Mouse (Mus musculus) CH12.LX (cell line): ENCODE results near the gene Clca2. TPM values are rescaled to one million over a fixed set of nuclear protein-coding genes. Genes with fewer than 3 reads are reported as not detected.
A peak's percentile ranks its signal among the peaks of the same experiment; 100 is the strongest.

Experiments used
- DNase-seq: peaks from one replicate; pipeline ENCODE4 v3.0.0-alpha.2; 2013; ENCODE audit errors: extremely low read depth
- H3K27ac ChIP-seq: 2 replicates; pipeline ENCODE4 v1.5.1; 2012; ENCODE audit warnings: low read depth, mild to moderate bottlenecking, control low read depth, moderate library complexity; ENCODE audit not compliant: insufficient read depth
- H3K27me3 ChIP-seq: replicated peaks from 2 replicates; pipeline ENCODE3; 2012; ENCODE audit warnings: inconsistent platforms
- H3K36me3 ChIP-seq, 2 experiments: replicated peaks in 1 of 2; 2 replicates each; pipeline versions ENCODE3 to v1.6.1; 2012; ENCODE audit warnings: inconsistent platforms in 1 of 2, low read length in 1 of 2, mild to moderate bottlenecking in 1 of 2, mixed read lengths in 1 of 2, moderate library complexity in 1 of 2; ENCODE audit not compliant: control insufficient read depth in 1 of 2, insufficient read depth in 1 of 2
- H3K4me1 ChIP-seq, 2 experiments: 2 replicates each; pipeline ENCODE4 v1.6.1; 2012; ENCODE audit warnings: inconsistent platforms in 1 of 2, moderate library complexity in 1 of 2; ENCODE audit not compliant: insufficient read depth in 2 of 2, control insufficient read depth in 1 of 2
- H3K4me2 ChIP-seq: 2 replicates; pipeline ENCODE4 v1.6.1; 2012; ENCODE audit warnings: low read depth, mild to moderate bottlenecking, control low read depth; ENCODE audit not compliant: poor library complexity, insufficient read depth, severe bottlenecking
- H3K4me3 ChIP-seq, 3 experiments: fragments of 150-350 bp in 1 of 3; sonication (generic) in 1 of 3; replicated peaks in 1 of 3; 2 replicates each; pipeline versions ENCODE3 to v1.5.1; 2011 to 2012; ENCODE audit warnings: low read depth in 2 of 3, low read length in 2 of 3, mild to moderate bottlenecking in 2 of 3, moderate library complexity in 2 of 3, control low read depth in 1 of 3, improper control_type of control experiment in 1 of 3, inconsistent platforms in 1 of 3, mixed read lengths in 1 of 3; ENCODE audit not compliant: poor library complexity in 1 of 3
- H3K79me2 ChIP-seq: replicated peaks from 2 replicates; pipeline ENCODE4 v1.6.1; 2012; ENCODE audit warnings: mild to moderate bottlenecking, moderate library complexity; ENCODE audit not compliant: control insufficient read depth, poor library complexity, insufficient read depth, severe bottlenecking; ENCODE audit errors: extremely low read depth
- H3K9ac ChIP-seq: 2 replicates; pipeline ENCODE4 v1.6.1; 2012; ENCODE audit warnings: low read depth, mild to moderate bottlenecking, control low read depth, moderate library complexity; ENCODE audit not compliant: insufficient read depth
- H3K9me3 ChIP-seq: replicated peaks from 2 replicates; pipeline ENCODE3; 2012; ENCODE audit warnings: low read length, inconsistent platforms, mixed read lengths
- BHLHE40 ChIP-seq: IDR thresholded peaks from 2 replicates; pipeline ENCODE4 v1.6.1; 2011; ENCODE audit warnings: mild to moderate bottlenecking, low read depth, low read length, improper control_type of control experiment
- CHD1 ChIP-seq: IDR thresholded peaks from 2 replicates; pipeline ENCODE4 v1.6.1; 2012; ENCODE audit warnings: low read depth, low read length, improper control_type of control experiment, inconsistent platforms
- CTCF ChIP-seq, 2 experiments: IDR thresholded peaks in 1 of 2; conservative IDR thresholded peaks in 1 of 2; 2 replicates each; pipeline ENCODE4 v1.5.1; 2011 to 2012; ENCODE audit warnings: low read depth in 2 of 2, low read length in 2 of 2, improper control_type of control experiment in 1 of 2, inconsistent platforms in 1 of 2, mild to moderate bottlenecking in 1 of 2, moderate library complexity in 1 of 2
- E2F4 ChIP-seq: IDR thresholded peaks from 2 replicates; pipeline ENCODE4 v1.6.1; 2011; ENCODE audit warnings: low read depth, low read length, improper control_type of control experiment; ENCODE audit not compliant: insufficient replicate concordance
- ELF1 ChIP-seq: IDR thresholded peaks from 2 replicates; pipeline ENCODE4 v1.6.1; 2014; ENCODE audit warnings: low read depth, mild to moderate bottlenecking, inconsistent platforms, low read length, improper control_type of control experiment
- EP300 ChIP-seq: IDR thresholded peaks from 2 replicates; pipeline ENCODE4 v1.6.1; 2011; ENCODE audit warnings: low read length, improper control_type of control experiment
- ETS1 ChIP-seq: conservative IDR thresholded peaks from 2 replicates; pipeline ENCODE4 v1.6.1; 2012; ENCODE audit warnings: low read depth, mild to moderate bottlenecking, inconsistent platforms, low read length, improper control_type of control experiment, moderate library complexity
- GABPA ChIP-seq: IDR thresholded peaks from 2 replicates; pipeline ENCODE4 v1.6.1; 2012; ENCODE audit warnings: low read depth, low read length, improper control_type of control experiment, inconsistent platforms; ENCODE audit not compliant: insufficient replicate concordance
- HCFC1 ChIP-seq: IDR thresholded peaks from 2 replicates; pipeline ENCODE4 v1.6.1; 2012; ENCODE audit warnings: low read depth, mild to moderate bottlenecking, inconsistent platforms, low read length, improper control_type of control experiment
- IRF4 ChIP-seq: IDR thresholded peaks from 2 replicates; pipeline ENCODE4 v1.6.1; 2014; ENCODE audit warnings: low read depth, mild to moderate bottlenecking, inconsistent platforms, low read length, improper control_type of control experiment
- JUN ChIP-seq: IDR thresholded peaks from 2 replicates; pipeline ENCODE4 v1.6.1; 2011; ENCODE audit warnings: low read depth, mild to moderate bottlenecking, low read length, improper control_type of control experiment, moderate library complexity; ENCODE audit not compliant: insufficient read depth
- JUND ChIP-seq: conservative IDR thresholded peaks from 2 replicates; pipeline ENCODE4 v1.6.1; 2011; ENCODE audit warnings: low read depth, low read length, improper control_type of control experiment
- KAT2A ChIP-seq: IDR thresholded peaks from 2 replicates; pipeline ENCODE4 v1.6.1; 2012; ENCODE audit warnings: low read length, improper control_type of control experiment, inconsistent platforms; ENCODE audit not compliant: insufficient replicate concordance
- MAFK ChIP-seq: IDR thresholded peaks from 2 replicates; pipeline ENCODE4 v1.6.1; 2011; ENCODE audit warnings: low read length, improper control_type of control experiment; ENCODE audit not compliant: insufficient replicate concordance
- MAX ChIP-seq: IDR thresholded peaks from 2 replicates; pipeline ENCODE4 v1.6.1; 2011; ENCODE audit warnings: low read length, improper control_type of control experiment
- MAZ ChIP-seq: IDR thresholded peaks from 2 replicates; pipeline ENCODE4 v1.6.1; 2012; ENCODE audit warnings: low read depth, mild to moderate bottlenecking, inconsistent platforms, low read length, improper control_type of control experiment, moderate library complexity
- MEF2A ChIP-seq: IDR thresholded peaks from 2 replicates; pipeline ENCODE4 v1.6.1; 2014; ENCODE audit warnings: low read depth, mild to moderate bottlenecking, inconsistent platforms, low read length, improper control_type of control experiment, borderline replicate concordance
- MXI1 ChIP-seq: IDR thresholded peaks from 2 replicates; pipeline ENCODE4 v1.6.1; 2011; ENCODE audit warnings: mild to moderate bottlenecking, low read depth, low read length, improper control_type of control experiment
- NELFE ChIP-seq: IDR thresholded peaks from 2 replicates; pipeline ENCODE4 v1.6.1; 2011; ENCODE audit warnings: low read depth, low read length, improper control_type of control experiment
- NRF1 ChIP-seq: IDR thresholded peaks from 2 replicates; pipeline ENCODE4 v1.6.1; 2014; ENCODE audit warnings: low read depth, mild to moderate bottlenecking, inconsistent platforms, low read length, improper control_type of control experiment, moderate library complexity
- POLR2A ChIP-seq: IDR thresholded peaks from 2 replicates; pipeline ENCODE4 v1.6.1; 2011; ENCODE audit warnings: low read depth, mild to moderate bottlenecking, improper control_type of control experiment, low read length
- POLR2AphosphoS2 ChIP-seq: IDR thresholded peaks from 2 replicates; pipeline ENCODE4 v1.6.1; 2011; ENCODE audit warnings: low read depth, low read length, improper control_type of control experiment
- RAD21 ChIP-seq: IDR thresholded peaks from 2 replicates; pipeline ENCODE4 v1.6.1; 2011; ENCODE audit warnings: low read depth, mild to moderate bottlenecking, low read length, improper control_type of control experiment, moderate library complexity
- RCOR1 ChIP-seq: conservative IDR thresholded peaks from 2 replicates; pipeline ENCODE4 v1.6.1; 2012; ENCODE audit warnings: low read depth, mild to moderate bottlenecking, inconsistent platforms, low read length, improper control_type of control experiment
- SIN3A ChIP-seq: IDR thresholded peaks from 2 replicates; pipeline ENCODE4 v1.6.1; 2012; ENCODE audit warnings: low read length, improper control_type of control experiment, inconsistent platforms
- SMC3 ChIP-seq: IDR thresholded peaks from 2 replicates; pipeline ENCODE4 v1.6.1; 2011; ENCODE audit warnings: low read depth, low read length, improper control_type of control experiment
- TCF12 ChIP-seq: IDR thresholded peaks from 2 replicates; pipeline ENCODE4 v1.6.1; 2014; ENCODE audit warnings: low read depth, mild to moderate bottlenecking, inconsistent platforms, low read length, improper control_type of control experiment
- USF1 ChIP-seq: IDR thresholded peaks from 2 replicates; pipeline ENCODE4 v1.6.1; 2014; ENCODE audit warnings: low read depth, mild to moderate bottlenecking, inconsistent platforms, low read length, improper control_type of control experiment
- ZC3H11A ChIP-seq: IDR thresholded peaks from 2 replicates; pipeline ENCODE4 v1.6.1; 2012; ENCODE audit warnings: low read depth, mild to moderate bottlenecking, inconsistent platforms, low read length, improper control_type of control experiment
- ZKSCAN1 ChIP-seq: IDR thresholded peaks from 2 replicates; pipeline ENCODE4 v1.6.1; 2012; ENCODE audit warnings: low read depth, inconsistent platforms, low read length, improper control_type of control experiment, borderline replicate concordance
- ZMIZ1 ChIP-seq: IDR thresholded peaks from 2 replicates; pipeline ENCODE4 v1.6.1; 2012; ENCODE audit warnings: low read depth, mild to moderate bottlenecking, inconsistent platforms, low read length, improper control_type of control experiment
- ZNF384 ChIP-seq: IDR thresholded peaks from 2 replicates; pipeline ENCODE4 v1.6.1; 2012; ENCODE audit warnings: low read depth, low read length, improper control_type of control experiment, inconsistent platforms
- dilution Hi-C: fragments of 300-500 bp; cut with MboI; formaldehyde crosslinking; loops from 2 replicates; pipeline ENCODE4 v1.14.3; 2020; ENCODE audit warnings: low sequenced_read_pairs; ENCODE audit not compliant: extremely low pct_unique_long_range_greater_than_20kb, extremely low pct_ligation_motif_present
- in situ Hi-C: fragments of 300-500 bp; cut with MboI; formaldehyde crosslinking; loops from 3 replicates; pipeline ENCODE4 v1.14.3; 2019; ENCODE audit warnings: low sequenced_read_pairs, low pct_ligation_motif_present, low pct_unique_long_range_greater_than_20kb, mixed read lengths
- polyA plus RNA-seq: library from polyadenylated mRNA; unstranded; fragments of >175 nt; gene quantifications from 2 replicates; pipeline ENCODE4 v1.2.1, GENCODE M21; 2012; ENCODE audit warnings: low read depth; ENCODE audit not compliant: insufficient read length
- total RNA-seq, 2 experiments: library from RNA; depleted of rRNA; stranded (reverse); fragments of 300-350 nt in 1 of 2; fragments of >200 nt in 1 of 2; gene quantifications; 2 replicates each; pipeline ENCODE4 v1.2.3; 2012 to 2014

The Clca2 gene
- total and polyA plus RNA-seq, 3 experiments = 0.07 to 0.17 (median 0.13) TPM

DNA sequence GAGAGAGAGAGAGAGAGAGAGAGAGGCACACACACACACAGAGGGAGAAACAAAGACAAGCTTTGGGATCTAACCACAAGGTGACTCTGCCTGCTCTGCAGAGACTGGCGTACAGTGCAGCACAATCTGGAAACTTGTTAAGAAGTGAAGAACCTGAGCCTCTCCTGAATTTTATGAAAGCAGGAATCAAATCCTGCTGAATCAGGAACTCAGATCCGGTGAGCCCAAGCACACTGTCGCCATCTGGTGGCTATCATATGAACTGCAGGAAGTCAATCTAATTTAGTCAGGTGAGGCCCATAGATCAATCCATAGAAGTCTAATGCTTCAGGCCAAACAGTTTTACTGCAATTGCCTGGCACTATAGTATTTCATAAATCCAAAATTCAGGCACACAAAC, 72.5 kb downstream of the Clca2 start:
- no peak for TF ChIP-seq JUN
- TF ChIP-seq USF1 = no peak
- TF ChIP-seq RAD21 = peak; percentile 86
- TF ChIP-seq JUND = peak; percentile 8; the same call in 1 of the 2 replicates
- no peak for TF ChIP-seq ETS1
- TF ChIP-seq MAFK = peak; percentile 98
- no peak for TF ChIP-seq MAX
- TF ChIP-seq RCOR1 = no peak
- no peak for TF ChIP-seq MAZ
- no peak for TF ChIP-seq GABPA
- no peak for TF ChIP-seq IRF4
- TF ChIP-seq ZNF384 = no peak
- TF ChIP-seq SMC3 = peak; percentile 97
- no peak for TF ChIP-seq MEF2A
- no peak for TF ChIP-seq EP300
- no peak for TF ChIP-seq SIN3A
- no peak for TF ChIP-seq HCFC1
- no peak for TF ChIP-seq CHD1
- TF ChIP-seq E2F4 = no peak
- no peak for TF ChIP-seq NELFE
- no peak for TF ChIP-seq TCF12
- TF ChIP-seq ZMIZ1 = no peak
- 0 out of 2 replicates have a peak, but pooled peaks have one; percentile 41 for TF ChIP-seq ELF1
- no peak for TF ChIP-seq POLR2A
- no peak for TF ChIP-seq POLR2AphosphoS2
- peak; percentile 63; the same call in 1 of the 2 replicates for TF ChIP-seq ZC3H11A
- no peak for TF ChIP-seq KAT2A
- TF ChIP-seq ZKSCAN1 = no peak
- TF ChIP-seq BHLHE40 = peak; percentile 26; the same call in 1 of the 2 replicates
- no peak for TF ChIP-seq MXI1
- TF ChIP-seq NRF1 = no peak
- TF ChIP-seq CTCF (conservative IDR thresholded peaks at IDR 0.05 in 1 of 2, IDR thresholded peaks at IDR 0.05 in 1 of 2; ENCODE audit: low read depth in 2 of 2, low read length in 2 of 2) = peak; percentile 97 to 100
- Histone ChIP-seq H3K36me3 (no peaks in the 10 kb centered on the region), H3K9ac (no peak overlapping the region), H3K4me3 (no peak overlapping the region), H3K4me1 (peaks cover 0 to 4% of the 10 kb centered on the region in 2 experiments; a peak in 2 of 4 replicates), H3K4me2 (peak overlapping the region; percentile 27; the same call in 1 of the 2 replicates), H3K9me3 (no peaks in the 10 kb centered on the region), H3K79me2 (no peaks in the 10 kb centered on the region), H3K27me3 (no peaks in the 10 kb centered on the region), H3K27ac (no peak overlapping the region)
- DNase-seq = peak; percentile 76
- dilution Hi-C loops (no loop called here), in situ Hi-C loops (loop anchor here (5.0 kb wide), 1 partner anchor 71 kb away; the partner anchor contains the start of gene Clca2)
